Mouse (Mus musculus): Measurements from ENCODE around the gene Eml3. TPM values are rescaled to one million over a fixed set of nuclear protein-coding genes. Genes with fewer than 3 reads are reported as not detected.
A peak's percentile ranks its signal among the peaks of the same experiment; 100 is the strongest.
"Not testable (repeated sequence)": the region's sequence is repeated elsewhere in the genome, so short reads cannot be mapped to it uniquely, and the experiment has no call there.

Gene Eml3
- polyA plus RNA-seq, 1 experiment from 2014 or later = 32.8 TPM

- Histone ChIP-seq H3K36me3 (peaks cover 34% of the 10 kb centered on the region), H3K4me1 (peaks cover 39% of the 10 kb centered on the region), H3K9ac (peak overlapping the region; percentile 74), H3K4me3 (0 out of 2 replicates have a peak overlapping the region, but pooled peaks have one; percentile 93)
- H3K4me2 ChIP-seq; H3K9me3 ChIP-seq; H3K27me3 ChIP-seq; ATAC-seq (ENCODE audit: insufficient number of reproducible peaks, insufficient read depth, low FRiP score, low TSS enrichment, low read depth); H3K27ac ChIP-seq: not testable (repeated sequence)
- WGBS = 91% methylated on average over 5 of the region's 5 CpGs
These were observed 33.1 kb upstream of the Eml3 start for GRCm38 (mm10) chr19:8896231-8896630.

- H3K4me3 ChIP-seq = peak overlapping the region; percentile 93
- peak overlapping the region; percentile 74 for H3K9ac ChIP-seq
- 21% methylated on average over 21 of the region's 21 CpGs for WGBS
- peak; percentile 23; the same call in 1 of the 2 replicates for ATAC-seq (ENCODE audit: insufficient number of reproducible peaks, insufficient read depth, low FRiP score, low TSS enrichment, low read depth)
- not testable (repeated sequence) for H3K27me3 ChIP-seq, H3K9me3 ChIP-seq
- H3K27ac ChIP-seq = peak overlapping the region; percentile 90
- H3K4me2 ChIP-seq = peak overlapping the region; percentile 84
- peaks cover 33% of the 10 kb centered on the region for H3K36me3 ChIP-seq
- H3K4me1 ChIP-seq = peaks cover 39% of the 10 kb centered on the region
These were observed 32.0 kb upstream of the Eml3 start for GRCm38 (mm10) chr19:8897211-8897864.

- H3K9ac ChIP-seq = peak within 1 kb of the TSS; percentile 96
- peak within 1 kb of the TSS; percentile 93 for H3K4me3 ChIP-seq
- under 1% methylated on average over 53 of the region's 53 CpGs for WGBS
- no peaks in the 10 kb centered on the region for H3K9me3 ChIP-seq
- ATAC-seq (ENCODE audit: insufficient number of reproducible peaks, insufficient read depth, low FRiP score, low TSS enrichment, low read depth) = peak; percentile 98
- peak within 1 kb of the TSS; percentile 84 for H3K4me2 ChIP-seq
- H3K36me3 ChIP-seq = peaks cover 37% of the 10 kb centered on the region
- peak within 1 kb of the TSS; percentile 90 for H3K27ac ChIP-seq
- no peaks in the 10 kb centered on the region for H3K27me3 ChIP-seq
- H3K4me1 ChIP-seq = peaks cover 39% of the 10 kb centered on the region
These were observed 31.4 kb upstream of the Eml3 start, which contains the start of gene Ganab for GRCm38 (mm10) chr19:8897865-8898495. Gene Ganab (plus strand): TSS chr19:8898071.

- Histone ChIP-seq H3K36me3 (peaks cover 43% of the 10 kb centered on the region), H3K4me3 (peak overlapping the region; percentile 93), H3K9me3 (no peaks in the 10 kb centered on the region), H3K4me1 (peaks cover 37% of the 10 kb centered on the region), H3K4me2 (peak overlapping the region; percentile 84), H3K9ac (peak overlapping the region; percentile 96), H3K27ac (peak overlapping the region; percentile 90), H3K27me3 (no peaks in the 10 kb centered on the region)
- 11% methylated on average over 13 of the region's 13 CpGs for WGBS
- no peak for ATAC-seq (ENCODE audit: insufficient number of reproducible peaks, insufficient read depth, low FRiP score, low TSS enrichment, low read depth)
These were observed 30.8 kb upstream of the Eml3 start for GRCm38 (mm10) chr19:8898576-8898975.

GRCm38 (mm10) chr19:8899079-8899478 lies 30.3 kb upstream of the Eml3 start:
- no peak for ATAC-seq (ENCODE audit: insufficient number of reproducible peaks, insufficient read depth, low FRiP score, low TSS enrichment, low read depth)
- peak overlapping the region; percentile 96 for H3K9ac ChIP-seq
- no peaks in the 10 kb centered on the region for H3K27me3 ChIP-seq
- no peak overlapping the region for H3K27ac ChIP-seq
- no peaks in the 10 kb centered on the region for H3K9me3 ChIP-seq
- WGBS = 56% methylated on average over 3 of the region's 3 CpGs
- H3K4me3 ChIP-seq = peak overlapping the region; percentile 93
- H3K4me1 ChIP-seq = peaks cover 32% of the 10 kb centered on the region
- peak overlapping the region; percentile 84 for H3K4me2 ChIP-seq
- peaks cover 47% of the 10 kb centered on the region for H3K36me3 ChIP-seq

- H3K4me3 ChIP-seq = no peak overlapping the region
- no peak overlapping the region for H3K27ac ChIP-seq
- ATAC-seq (ENCODE audit: insufficient number of reproducible peaks, insufficient read depth, low FRiP score, low TSS enrichment, low read depth) = no peak
- H3K27me3 ChIP-seq = no peaks in the 10 kb centered on the region
- WGBS = 91% methylated on average over 5 of the region's 5 CpGs
- no peak overlapping the region for H3K9ac ChIP-seq
- H3K4me2 ChIP-seq = no peak overlapping the region
- no peaks in the 10 kb centered on the region for H3K9me3 ChIP-seq
- H3K36me3 ChIP-seq = peaks cover 60% of the 10 kb centered on the region
- H3K4me1 ChIP-seq = peaks cover 10% of the 10 kb centered on the region
These were observed 25.9 kb upstream of the Eml3 start for GRCm38 (mm10) chr19:8903412-8903811.

- H3K9me3 ChIP-seq = no peaks in the 10 kb centered on the region
- 89% methylated on average over 6 of the region's 6 CpGs for WGBS
- H3K27me3 ChIP-seq = no peaks in the 10 kb centered on the region
- no peak overlapping the region for H3K4me2 ChIP-seq
- no peak overlapping the region for H3K4me3 ChIP-seq
- no peak overlapping the region for H3K27ac ChIP-seq
- 0 out of 2 replicates have a peak overlapping the region, but pooled peaks have one; percentile 32 for H3K9ac ChIP-seq
- ATAC-seq (ENCODE audit: insufficient number of reproducible peaks, insufficient read depth, low FRiP score, low TSS enrichment, low read depth) = no peak
- H3K36me3 ChIP-seq = peaks cover 96% of the 10 kb centered on the region
- H3K4me1 ChIP-seq = no peaks in the 10 kb centered on the region
These were observed 20.8 kb upstream of the Eml3 start for GRCm38 (mm10) chr19:8908531-8908930.

GRCm38 (mm10) chr19:8911810-8912209 lies 17.5 kb upstream of the Eml3 start:
- H3K4me1 ChIP-seq = no peaks in the 10 kb centered on the region
- H3K27ac ChIP-seq = no peak overlapping the region
- no peak overlapping the region for H3K4me3 ChIP-seq
- no peaks in the 10 kb centered on the region for H3K27me3 ChIP-seq
- ATAC-seq (ENCODE audit: insufficient number of reproducible peaks, insufficient read depth, low FRiP score, low TSS enrichment, low read depth) = no peak
- no peak overlapping the region; the same call in 1 of the 2 replicates for H3K9ac ChIP-seq
- no peak overlapping the region for H3K4me2 ChIP-seq
- no peaks in the 10 kb centered on the region for H3K9me3 ChIP-seq
- WGBS = 90% methylated on average over 5 of the region's 5 CpGs
- H3K36me3 ChIP-seq = peaks cover 100% of the 10 kb centered on the region

- H3K4me1 ChIP-seq = no peaks in the 10 kb centered on the region
- ATAC-seq (ENCODE audit: insufficient number of reproducible peaks, insufficient read depth, low FRiP score, low TSS enrichment, low read depth) = no peak
- WGBS = 96% methylated on average over 3 of the region's 3 CpGs
These were observed 15.1 kb upstream of the Eml3 start for GRCm38 (mm10) chr19:8914212-8914611.

GRCm38 (mm10) chr19:8919000-8919399 lies 10.4 kb upstream of the Eml3 start:
- Histone ChIP-seq H3K9me3 (no peaks in the 10 kb centered on the region), H3K4me2 (no peak overlapping the region), H3K36me3 (peaks cover 36% of the 10 kb centered on the region), H3K4me3 (no peak overlapping the region), H3K27me3 (no peaks in the 10 kb centered on the region), H3K27ac (no peak overlapping the region), H3K4me1 (peaks cover 17% of the 10 kb centered on the region), H3K9ac (no peak overlapping the region)
- ATAC-seq (ENCODE audit: insufficient number of reproducible peaks, insufficient read depth, low FRiP score, low TSS enrichment, low read depth) = no peak
- WGBS = 90% methylated on average over 3 of the region's 3 CpGs

More at GRCm38 (mm10) chr19:8914212-8914611, 15.1 kb upstream of the Eml3 start:
- no peak overlapping the region for H3K9ac ChIP-seq
- no peak overlapping the region for H3K4me3 ChIP-seq
- H3K27me3 ChIP-seq = no peaks in the 10 kb centered on the region
- no peaks in the 10 kb centered on the region for H3K9me3 ChIP-seq
- peaks cover 80% of the 10 kb centered on the region for H3K36me3 ChIP-seq
- H3K27ac ChIP-seq = no peak overlapping the region
- H3K4me2 ChIP-seq = no peak overlapping the region

- no peaks in the 10 kb centered on the region for H3K9me3 ChIP-seq
- no peaks in the 10 kb centered on the region for H3K27me3 ChIP-seq
- peaks cover 17% of the 10 kb centered on the region for H3K4me1 ChIP-seq
- peaks cover 29% of the 10 kb centered on the region for H3K36me3 ChIP-seq
- peak overlapping the region; percentile 82 for H3K4me3 ChIP-seq
- peak overlapping the region; percentile 76 for H3K4me2 ChIP-seq
- H3K9ac ChIP-seq = peak overlapping the region; percentile 84
- no peak for ATAC-seq (ENCODE audit: insufficient number of reproducible peaks, insufficient read depth, low FRiP score, low TSS enrichment, low read depth)
- 70% methylated on average over 6 of the region's 6 CpGs for WGBS
- H3K27ac ChIP-seq = peak overlapping the region; percentile 89
These were observed 9.7 kb upstream of the Eml3 start for GRCm38 (mm10) chr19:8919684-8920072.
